Mouse (Mus musculus): Measurements from ENCODE around the gene Pign. TPM values are rescaled to one million over a fixed set of nuclear protein-coding genes. Genes with fewer than 3 reads are reported as not detected.

Pign gene
- polyA plus RNA-seq, 1 experiment: 17.1 TPM

DNA sequence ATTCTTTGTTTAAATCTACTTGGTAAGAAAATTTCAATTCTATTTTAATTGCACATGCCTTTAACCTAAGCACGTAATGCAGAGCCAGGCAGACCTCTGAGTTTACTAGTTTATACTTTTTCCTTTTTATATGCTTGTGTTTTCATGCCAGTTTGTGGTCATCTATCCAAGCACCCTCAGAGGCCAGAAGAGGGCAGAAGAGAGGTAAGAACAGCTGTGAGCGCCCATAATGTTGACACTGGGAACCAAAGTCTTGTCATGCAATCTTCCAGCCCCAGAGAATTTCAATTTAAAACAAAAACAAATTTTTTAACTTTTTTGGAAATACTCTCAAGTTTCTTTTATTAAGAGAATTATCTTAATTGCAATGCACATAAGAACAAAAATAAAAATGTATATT, 99.7 kb downstream of the Pign start:
- DNase-seq (ENCODE audit: low spot score): no peak

DNA sequence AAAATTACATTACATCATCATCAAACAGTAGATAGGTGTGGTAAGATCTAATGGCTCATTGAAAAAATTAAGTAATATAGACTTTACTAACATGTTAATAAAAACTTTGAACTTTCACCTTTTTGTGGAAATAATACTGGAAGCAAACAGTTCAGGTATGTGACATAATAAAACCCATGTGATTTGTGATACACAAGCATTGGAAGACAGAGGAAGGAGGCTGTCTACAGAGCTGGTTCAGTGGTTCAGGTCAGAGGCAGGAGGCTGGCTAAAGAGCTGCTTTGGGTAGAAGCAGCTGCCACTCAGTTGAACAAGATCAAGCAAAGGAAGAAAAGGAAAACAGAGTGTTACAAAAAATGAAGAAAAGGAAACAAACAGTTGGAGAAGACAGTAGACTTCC, 107.4 kb downstream of the Pign start:
- DNase-seq (ENCODE audit: low spot score): no peak

DNA sequence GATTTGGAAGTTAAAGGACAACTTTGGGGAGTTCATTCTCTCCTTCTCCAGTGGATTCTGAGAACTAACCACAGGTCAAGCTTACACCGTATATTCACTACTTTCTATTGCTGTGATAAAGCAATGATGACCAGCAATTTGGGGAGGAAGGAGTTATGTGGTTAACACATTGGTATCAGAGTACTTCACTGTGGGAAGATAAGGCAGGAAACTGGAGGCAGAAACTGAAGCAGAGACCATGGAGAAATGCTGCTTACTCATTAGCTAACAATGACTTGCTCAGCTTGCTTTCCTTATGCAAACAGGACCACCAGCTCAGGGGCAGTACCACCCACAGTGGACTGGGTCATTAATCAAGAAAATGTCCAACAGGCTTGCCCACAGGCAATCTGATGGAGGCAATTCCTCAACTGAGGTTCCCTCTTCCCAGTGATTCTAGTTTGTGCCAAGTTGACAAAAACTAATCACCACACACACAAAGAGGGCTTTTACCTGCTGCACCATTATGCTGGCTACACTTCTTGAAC, 108.2 kb downstream of the Pign start:
- no peak for DNase-seq (ENCODE audit: low spot score)

DNA sequence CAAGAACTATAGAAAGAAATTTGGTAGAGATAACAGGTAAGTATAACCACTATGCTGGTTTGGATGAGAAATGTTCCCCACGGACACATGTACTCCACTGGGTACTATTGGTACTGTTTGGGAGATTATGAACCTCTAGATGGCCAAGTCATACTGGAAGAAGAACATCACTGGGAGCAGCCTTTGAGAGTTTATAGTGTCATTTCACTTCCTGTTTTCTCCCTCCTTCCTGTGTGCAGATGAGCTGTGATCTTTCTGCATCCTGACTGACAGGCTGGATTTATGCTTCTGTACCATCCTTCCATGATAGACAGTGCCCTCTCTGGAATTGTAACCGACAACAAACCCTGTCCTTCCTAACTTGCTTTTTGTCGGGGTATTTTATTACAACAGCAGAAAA, 110.3 kb downstream of the Pign start:
- DNase-seq (ENCODE audit: low spot score): no peak

DNA sequence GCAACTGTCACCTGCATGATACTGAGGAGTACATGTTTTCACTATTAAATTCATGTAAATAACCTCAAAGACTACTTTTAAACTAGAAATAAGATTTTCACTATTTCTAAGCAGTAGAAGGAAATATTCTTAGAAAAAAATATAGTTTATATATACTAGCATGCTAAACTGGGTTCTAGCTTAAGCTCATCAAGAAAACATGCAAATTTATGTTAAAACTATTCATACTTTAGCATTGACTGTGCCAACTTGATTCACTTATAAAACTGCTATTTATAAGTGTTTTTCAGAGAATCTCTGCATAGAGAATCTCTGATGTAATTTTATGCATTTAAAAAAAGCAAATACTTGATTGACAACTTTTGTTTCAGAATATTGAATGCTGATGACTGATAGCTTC, 113.3 kb downstream of the Pign start:
- DNase-seq (ENCODE audit: low spot score): no peak

DNA sequence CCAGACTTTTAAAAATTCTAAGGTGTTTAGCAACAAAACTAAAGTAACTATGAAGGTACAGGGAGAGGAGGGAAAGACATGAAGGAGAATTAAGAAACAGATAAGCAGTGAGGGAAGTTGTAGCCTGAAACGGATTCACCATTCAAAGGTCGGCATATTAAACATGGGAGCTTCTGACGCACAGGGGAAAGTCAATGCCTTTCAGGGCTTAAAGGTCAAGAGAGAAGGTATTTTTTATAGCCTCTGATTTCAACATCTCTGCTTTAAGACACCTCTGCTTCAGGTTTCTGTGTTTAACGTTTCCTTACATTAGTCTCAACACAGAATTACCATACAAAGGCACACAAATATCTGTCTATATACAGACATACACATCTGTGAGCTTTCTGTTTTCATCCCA, 113.8 kb downstream of the Pign start:
- no peak for DNase-seq (ENCODE audit: low spot score)

DNA sequence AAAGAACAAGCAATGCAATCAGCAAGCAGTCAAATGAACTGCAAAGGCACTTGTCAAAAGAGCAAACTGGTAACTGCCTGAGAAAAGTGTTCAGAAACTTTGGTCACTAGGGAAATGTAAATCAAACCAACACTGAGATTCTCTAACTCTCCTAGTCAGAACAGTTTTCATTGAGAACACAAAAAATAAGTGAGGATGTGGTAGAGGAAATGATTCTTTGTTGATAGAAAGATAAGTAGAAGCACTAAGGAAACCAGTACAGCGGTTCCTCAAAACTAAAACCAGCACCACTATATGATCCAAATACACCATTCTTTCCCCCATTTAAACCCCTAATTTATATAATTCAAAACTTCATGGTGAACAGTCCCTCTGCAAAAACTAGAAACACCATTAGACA, 120.4 kb downstream of the Pign start:
- DNase-seq (ENCODE audit: low spot score): no peak

DNA sequence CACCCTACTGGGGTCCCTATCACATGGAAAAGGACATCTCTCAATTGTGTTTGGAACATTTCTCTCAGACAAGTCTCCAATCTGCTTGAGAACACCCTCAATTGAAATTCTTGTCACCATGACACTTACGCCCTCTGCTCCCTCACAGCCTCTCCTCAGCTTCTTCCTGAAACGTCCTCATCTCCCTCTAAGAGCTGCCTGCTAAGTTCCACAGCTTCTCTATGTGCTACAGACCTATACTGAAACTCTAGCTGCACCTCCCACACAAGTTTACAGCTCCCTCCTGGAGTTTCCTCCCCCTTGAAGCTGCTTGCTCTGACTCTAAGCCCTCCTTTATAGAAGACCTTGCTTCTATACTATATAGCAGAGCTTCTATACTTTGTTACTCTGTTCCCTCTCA, 139.7 kb downstream of the Pign start:
- no peak for DNase-seq (ENCODE audit: low spot score)

DNA sequence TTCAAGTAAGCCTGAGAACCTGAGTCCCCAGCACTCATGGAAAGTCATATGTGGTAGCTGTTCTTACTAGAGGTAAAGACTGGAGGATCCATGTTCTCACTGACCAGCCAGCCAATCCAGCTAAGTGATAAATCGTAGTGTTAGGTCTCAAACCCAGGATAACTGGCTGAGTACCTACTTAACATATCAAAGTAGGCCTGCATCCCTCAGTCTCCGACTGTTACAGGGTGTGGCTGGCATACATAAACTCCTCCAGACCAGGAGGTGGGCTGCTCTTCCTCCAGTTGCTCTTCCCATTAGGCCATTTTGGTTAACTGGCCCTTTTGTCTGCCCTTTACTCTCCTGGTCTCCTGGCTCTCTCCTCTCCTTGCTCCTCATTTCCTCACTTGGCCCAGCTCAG, 141.2 kb downstream of the Pign start:
- DNase-seq (ENCODE audit: low spot score): no peak

DNA sequence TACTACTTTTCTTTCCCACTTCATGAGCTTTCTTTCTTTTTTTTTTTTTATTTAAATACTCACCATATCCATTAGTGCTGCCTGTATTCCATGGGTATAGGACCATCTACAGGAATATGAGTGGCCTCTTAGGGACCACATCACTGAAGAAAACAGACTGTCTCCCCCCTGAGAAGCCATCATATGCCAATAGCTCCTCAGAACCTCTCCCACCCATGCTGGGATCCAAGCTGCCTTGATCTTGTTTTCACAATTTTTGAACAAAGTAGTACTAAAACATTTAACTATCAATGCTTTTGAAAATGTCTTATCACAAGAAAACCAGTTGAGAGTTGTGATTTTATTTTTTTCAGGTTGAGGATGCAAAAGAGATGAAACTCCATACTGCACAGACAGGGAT, 145.4 kb downstream of the Pign start:
- no peak for DNase-seq (ENCODE audit: low spot score)

DNA sequence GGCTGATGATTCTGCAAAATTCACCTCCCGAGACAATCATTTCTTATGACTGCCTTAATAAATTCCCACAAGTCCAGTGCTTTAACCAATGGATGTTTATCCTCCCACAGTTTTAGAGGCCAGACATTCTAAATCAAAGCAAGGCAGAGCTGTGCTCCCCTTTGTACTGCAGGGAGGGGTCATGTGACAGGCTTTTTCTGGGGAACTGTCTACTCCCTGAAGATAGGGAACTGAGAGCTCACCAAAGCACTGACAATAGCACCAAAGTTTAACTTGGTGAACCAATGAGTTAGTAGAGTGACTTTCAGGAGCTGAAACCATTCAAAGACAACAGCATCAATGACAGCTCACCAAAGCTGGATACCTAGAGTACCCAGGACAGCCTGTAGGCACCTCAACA, 156.4 kb downstream of the Pign start:
- no peak for DNase-seq (ENCODE audit: low spot score)

DNA sequence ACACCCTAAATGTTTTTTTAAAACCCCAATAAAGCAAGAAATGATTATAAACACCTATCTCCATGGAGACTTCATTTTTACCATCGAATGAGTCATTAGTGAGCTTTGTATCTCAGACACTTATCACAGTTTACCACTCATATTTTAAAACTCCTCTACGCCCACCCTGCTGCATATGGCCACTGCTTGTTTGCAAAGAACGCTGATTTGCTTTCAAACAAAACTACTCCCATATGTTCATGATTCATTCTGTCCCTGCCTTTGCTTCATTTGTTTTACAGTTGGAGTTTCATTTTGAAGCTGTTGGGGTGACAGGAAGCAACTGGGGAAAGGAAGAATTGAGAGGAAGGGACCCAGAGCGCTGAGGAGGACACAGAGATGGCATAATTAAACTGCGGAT, 170.9 kb downstream of the Pign start:
- no peak for DNase-seq (ENCODE audit: low spot score)

DNA sequence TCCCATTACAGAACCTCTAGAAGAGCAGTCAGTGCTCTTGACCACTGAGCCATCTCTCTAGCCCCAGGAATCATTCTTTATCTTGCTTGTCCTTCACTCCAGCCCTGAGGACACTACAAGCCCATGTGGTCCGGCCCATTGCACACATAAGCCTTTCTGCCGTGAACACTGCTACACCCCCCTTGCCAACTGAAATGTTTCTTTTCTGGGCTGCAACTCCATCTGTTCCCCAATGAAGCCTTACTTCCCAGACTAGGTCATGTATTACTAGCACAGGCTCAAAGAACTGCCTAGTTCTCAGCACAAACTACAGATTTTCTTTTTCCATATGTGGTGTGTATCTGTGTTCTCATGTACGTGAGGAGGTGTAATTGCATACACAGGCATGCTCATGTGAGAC, 174.0 kb downstream of the Pign start:
- no peak for DNase-seq (ENCODE audit: low spot score)

DNA sequence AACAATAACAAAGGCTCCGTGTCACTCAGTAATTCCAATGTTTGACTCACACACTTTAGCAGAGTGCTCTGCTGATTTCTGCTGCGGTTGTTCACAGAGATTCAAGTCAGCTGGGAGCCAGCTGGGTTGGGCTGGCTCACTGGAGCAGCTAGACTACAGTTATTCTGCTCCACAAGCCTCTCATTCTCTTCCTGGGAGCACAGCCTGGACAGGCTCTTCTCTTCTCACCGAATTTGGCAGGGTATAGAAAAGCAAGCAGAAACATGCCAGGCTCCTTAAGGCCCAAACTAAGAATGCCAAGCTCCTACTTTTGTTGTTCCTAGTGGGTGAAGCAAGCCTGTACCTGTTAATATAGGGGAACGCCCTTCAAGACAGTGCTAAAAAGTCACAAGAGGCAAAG, 176.4 kb downstream of the Pign start:
- no peak for DNase-seq (ENCODE audit: low spot score)

Other genes with a start within 250 kb of the Pign start
- gene Relch, start 184 bp upstream of the Pign start, polyA plus RNA-seq (2012; rRNA removed): 37.0 and 43.5 TPM in 2 replicates
- gene Tnfrsf11a, start 117.0 kb upstream of the Pign start, polyA plus RNA-seq (2012; rRNA removed): 15.0 and 22.7 TPM in 2 replicates

Data from urinary bladder, adult 2 months (tissue).